Mouse (Mus musculus) spleen, postnatal 4 days (tissue): ENCODE data around the gene Gm44965.

Experiments used
- DNase-seq, 2 experiments: peaks; one replicate each; pipeline ENCODE4 v3.0.0; 2022; ENCODE audit warnings: low spot score in 2 of 2

Gene Gm44965

DNA sequence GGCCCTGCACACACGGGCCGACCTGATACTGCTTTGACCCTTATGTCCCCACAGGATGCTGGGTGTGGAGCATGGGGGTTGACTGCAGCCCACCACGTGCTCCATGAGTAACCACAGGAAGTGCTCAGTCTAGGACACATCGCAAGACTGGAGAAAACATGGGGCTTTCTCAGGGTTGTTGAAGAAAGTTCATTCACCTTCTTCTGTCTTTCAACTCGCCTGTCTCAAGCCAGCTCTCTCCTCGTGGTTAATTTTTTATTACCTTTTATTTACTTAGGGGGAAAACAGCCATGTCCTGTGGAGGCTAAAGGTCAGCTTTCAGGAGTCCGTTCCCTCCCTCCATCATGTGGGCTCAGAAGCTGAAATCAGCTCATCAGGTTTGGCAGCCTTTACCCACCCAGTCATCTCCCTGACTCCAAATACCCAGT is 72.4 kb downstream of the Gm44965 start:
- no peak for DNase-seq

DNA sequence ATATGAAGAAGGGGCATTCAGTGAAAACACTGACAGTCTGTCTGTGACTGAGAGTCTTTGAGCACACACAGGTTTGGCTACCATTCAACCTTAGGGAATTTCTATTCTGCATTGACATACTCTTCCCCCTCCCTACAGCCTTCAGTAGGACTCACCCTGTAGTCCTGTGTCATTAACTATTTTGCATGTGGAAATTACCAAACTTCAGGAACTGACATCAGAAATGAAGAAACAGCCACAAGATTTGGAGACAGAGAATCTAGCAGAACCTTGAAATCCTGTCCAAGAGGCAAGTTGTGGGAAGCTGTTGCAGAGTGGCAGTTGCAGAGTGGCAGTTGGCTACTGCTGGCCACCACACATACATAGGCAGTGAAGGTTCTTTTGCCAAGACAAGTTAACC is 74.3 kb downstream of the Gm44965 start:
- no peak for DNase-seq
